Mouse (Mus musculus): ENCODE data around the gene Cpt2. TPM values are rescaled to one million over a fixed set of nuclear protein-coding genes. Genes with fewer than 3 reads are reported as not detected.

The Cpt2 gene
- total RNA-seq (2023), result 10 to 100 TPM; 13.8 to 16.5 TPM

GRCm38 (mm10) chr4:107923145-107923802, at the start of gene Cpt2:
TSS of gene Cpt2 (minus strand) at chr4:107923610.

DNA sequence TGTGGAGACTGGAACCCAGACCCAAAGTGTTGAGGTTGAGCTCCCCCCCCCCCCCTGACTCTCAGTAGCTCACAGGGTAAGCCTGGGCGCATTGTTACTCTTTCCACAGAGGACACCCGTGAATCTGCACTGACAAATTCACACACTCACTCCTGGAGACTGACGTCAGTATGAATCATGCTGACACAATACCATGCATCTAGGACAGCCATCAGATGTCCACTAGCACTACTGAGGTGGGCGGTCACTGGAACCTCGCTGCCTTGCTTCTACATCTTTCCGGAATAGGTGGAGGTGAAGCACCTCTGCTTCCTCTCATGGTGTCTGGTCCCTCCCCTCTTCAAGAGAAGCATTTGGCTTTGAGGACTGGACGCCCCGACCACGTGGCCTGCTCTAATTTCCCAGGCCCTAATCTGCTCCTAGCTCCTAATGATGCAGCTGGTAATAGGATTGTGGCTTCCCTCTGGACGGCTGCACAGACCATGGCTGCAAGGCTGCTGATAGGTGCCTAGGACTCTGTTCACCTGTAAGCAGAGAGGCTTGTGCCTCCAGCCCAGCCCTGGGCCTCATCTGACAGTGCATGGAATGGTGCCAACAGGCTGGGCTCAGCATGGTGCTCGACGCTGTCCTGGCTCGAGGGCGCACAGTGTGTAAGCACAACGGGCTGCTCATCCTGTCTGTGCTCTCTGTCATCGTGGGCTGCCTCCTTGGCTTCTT, 44.7 kb upstream of the Cpt2 start, which contains the start of gene Slc1a7:
Gene Slc1a7, plus strand, starts transcription at position 367 of the 717 bp plus-strand sequence.

GRCm38 (mm10) chr4:107889731-107890432, 33.5 kb downstream of the Cpt2 start, which contains the start of gene 0610037L13Rik:
TSS of gene 0610037L13Rik (plus strand) at chr4:107889813.

DNA sequence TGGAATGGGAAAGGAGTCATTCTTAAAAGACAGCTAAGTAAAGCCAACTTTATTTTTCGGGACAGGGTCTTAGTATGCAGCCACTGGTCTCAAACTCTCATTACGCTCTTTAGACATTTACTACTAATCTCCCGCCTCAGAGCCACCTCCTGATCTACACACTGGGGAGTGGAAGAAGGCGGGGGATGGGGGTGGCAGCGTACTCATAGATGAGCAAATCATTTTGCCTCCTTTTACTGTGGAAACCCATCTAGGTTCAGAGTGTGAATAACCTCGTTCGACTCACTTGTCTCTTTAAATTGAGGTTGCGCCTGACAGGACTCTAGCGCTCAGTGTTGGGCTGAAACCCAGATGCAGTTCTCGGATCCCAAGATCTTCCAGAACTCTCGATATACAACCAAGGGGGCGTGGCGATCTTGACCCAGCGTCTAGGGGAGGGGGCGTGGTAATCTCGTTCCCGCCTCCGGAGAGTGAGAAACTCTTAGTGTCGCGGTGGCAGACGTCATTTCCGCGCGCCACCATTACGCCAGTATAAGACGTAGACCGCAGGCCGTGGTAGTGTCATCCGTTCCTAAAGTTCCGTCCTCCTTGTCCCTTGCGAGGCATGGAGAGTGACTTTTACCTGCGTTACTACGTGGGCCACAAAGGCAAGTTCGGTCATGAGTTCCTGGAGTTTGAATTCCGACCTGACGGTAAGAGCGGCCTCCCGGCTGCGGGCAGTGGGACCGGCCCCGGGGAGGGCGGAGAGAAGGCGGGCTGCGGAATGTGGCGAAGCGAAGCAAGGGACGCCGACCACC, 44.0 kb downstream of the Cpt2 start, which contains the start of gene Magoh:
Gene Magoh, plus strand, starts transcription at position 502 of the 797 bp plus-strand sequence.

Other genes starting within 250 kb of the Cpt2 start
- not detected for gene Dmrtb1, start 239.4 kb downstream of the Cpt2 start, total RNA-seq (2023)
- gene Lrp8, start 121.3 kb downstream of the Cpt2 start, total RNA-seq (2023), result 1 to 10 TPM in 1 of 2 experiments, under 1 TPM in 1; 0.77 to 1.2 TPM
- gene Magoh, start 43.9 kb downstream of the Cpt2 start, total RNA-seq (2023), result 100 to 1,000 TPM in 1 of 2 experiments, 10 to 100 TPM in 1; 93.7 to 105 TPM
- 10 to 100 TPM; 47.1 to 56.8 TPM for gene 0610037L13Rik, start 33.8 kb downstream of the Cpt2 start, total RNA-seq (2023)
- not detected for gene Slc1a7, start 44.7 kb upstream of the Cpt2 start, total RNA-seq (2023)
- under 1 TPM in 1 of 2 experiments, not detected in 1; 0.74 TPM for gene Podn, start 172.8 kb upstream of the Cpt2 start, total RNA-seq (2023)
- 10 to 100 TPM; 91.4 to 96.2 TPM for gene Scp2, start 221.4 kb upstream of the Cpt2 start, total RNA-seq (2023)
- gene Echdc2, start 241.8 kb upstream of the Cpt2 start, total RNA-seq (2023), result not detected